Mouse (Mus musculus) left cerebral cortex, postnatal 25 days (tissue): ENCODE measurements around the gene Las1l. TPM values are rescaled to one million over a fixed set of nuclear protein-coding genes. Genes with fewer than 3 reads are reported as not detected.

Source experiments
- DNase-seq, 2 experiments: peaks; one replicate each; pipeline ENCODE4 v3.0.0; 2022; ENCODE audit warnings: low spot score in 2 of 2, mixed read lengths in 1 of 2
- intact Hi-C: fragments of 180-260 bp; cut with DNase I; formaldehyde crosslinking; loops from one replicate; pipeline ENCODE4 v1.15.1; 2025
- total RNA-seq, 2 experiments: library from RNA; stranded (reverse); gene quantifications; 2 replicates each; pipeline ENCODE4 v1.2.3; 2021

The Las1l gene
- total RNA-seq: 10 to 100 TPM; 50.4 to 61.6 TPM

GRCm38 (mm10) chrX:95956497-95957293, at the start of gene Las1l:
Gene Las1l (minus strand): TSS chrX:95956962.
- intact Hi-C loops: loop anchor here (10.0 kb wide), 2 partner anchors 242 to 512 kb away; partner anchors contain the start of genes Amer1 and Zc3h12b

GRCm38 (mm10) chrX:96006395-96006794, 49.6 kb upstream of the Las1l start:
- DNase-seq: no peak
- intact Hi-C loops: loop anchor here (1.0 kb wide), 1 partner anchor 872 kb away; no protein-coding TSS in a partner anchor

More at GRCm38 (mm10) chrX:95956497-95957293, at the start of gene Las1l:
- peak; percentile 89 to 98 for DNase-seq

- DNase-seq: no peak
- intact Hi-C loops: loop anchor here (10.0 kb wide), 1 partner anchor 325 kb away; no protein-coding TSS in a partner anchor
These were observed 42.8 kb upstream of the Las1l start for GRCm38 (mm10) chrX:95999601-96000000.

GRCm38 (mm10) chrX:95993206-95993605, 36.4 kb upstream of the Las1l start:
- DNase-seq: no peak
- intact Hi-C loops: loop anchor here (10.0 kb wide), 1 partner anchor 332 kb away; no protein-coding TSS in a partner anchor

- intact Hi-C loops: no loop called here
These were observed 13.2 kb upstream of the Las1l start for GRCm38 (mm10) chrX:95969936-95970335.

GRCm38 (mm10) chrX:95969116-95969515, 12.4 kb upstream of the Las1l start:
- DNase-seq: no peak

More at GRCm38 (mm10) chrX:95969936-95970335, 13.2 kb upstream of the Las1l start:
- no peak for DNase-seq

GRCm38 (mm10) chrX:95968594-95968965, 11.8 kb upstream of the Las1l start:
- peak; percentile 53 to 82 for DNase-seq
- intact Hi-C loops: no loop called here

More at GRCm38 (mm10) chrX:95969116-95969515, 12.4 kb upstream of the Las1l start:
- intact Hi-C loops: no loop called here

GRCm38 (mm10) chrX:95967847-95968593, 11.3 kb upstream of the Las1l start:
- DNase-seq: peak; percentile 6 to 14
- intact Hi-C loops: no loop called here

GRCm38 (mm10) chrX:95965036-95965435, 8.3 kb upstream of the Las1l start:
- intact Hi-C loops: no loop called here
- no peak for DNase-seq

- DNase-seq: no peak
- intact Hi-C loops: no loop called here
These were observed 6.6 kb upstream of the Las1l start for GRCm38 (mm10) chrX:95963366-95963765.

GRCm38 (mm10) chrX:95957461-95957860, 699 bp upstream of the Las1l start:
- intact Hi-C loops: loop anchor here (10.0 kb wide), 2 partner anchors 243 to 513 kb away; partner anchors contain the start of genes Amer1 and Zc3h12b
- DNase-seq: peak in 1 of 2 experiments; percentile 6

- DNase-seq: peak; percentile 21 to 28
- intact Hi-C loops: loop anchor here (5.0 to 10.0 kb wide), 3 partner anchors 236 to 506 kb away; partner anchors contain the start of genes Amer1 and Zc3h12b
These were observed 6.0 kb downstream of the Las1l start for GRCm38 (mm10) chrX:95950776-95951175.

GRCm38 (mm10) chrX:95948135-95948534, 8.6 kb downstream of the Las1l start:
- intact Hi-C loops: no loop called here
- DNase-seq: no peak

GRCm38 (mm10) chrX:95945496-95945895, 11.3 kb downstream of the Las1l start:
- no peak for DNase-seq
- intact Hi-C loops: no loop called here

GRCm38 (mm10) chrX:95935481-95935880, 21.3 kb downstream of the Las1l start:
- intact Hi-C loops: no loop called here

GRCm38 (mm10) chrX:95902716-95903115, 54.0 kb downstream of the Las1l start:
- intact Hi-C loops: no loop called here
- no peak for DNase-seq

More at GRCm38 (mm10) chrX:95935481-95935880, 21.3 kb downstream of the Las1l start:
- no peak for DNase-seq
